Mouse (Mus musculus): ENCODE data around the gene Cttnbp2nl. TPM values are rescaled to one million over a fixed set of nuclear protein-coding genes. Genes with fewer than 3 reads are reported as not detected.

Cttnbp2nl gene
- total RNA-seq, 1 experiment, result 13.5 TPM

DNA sequence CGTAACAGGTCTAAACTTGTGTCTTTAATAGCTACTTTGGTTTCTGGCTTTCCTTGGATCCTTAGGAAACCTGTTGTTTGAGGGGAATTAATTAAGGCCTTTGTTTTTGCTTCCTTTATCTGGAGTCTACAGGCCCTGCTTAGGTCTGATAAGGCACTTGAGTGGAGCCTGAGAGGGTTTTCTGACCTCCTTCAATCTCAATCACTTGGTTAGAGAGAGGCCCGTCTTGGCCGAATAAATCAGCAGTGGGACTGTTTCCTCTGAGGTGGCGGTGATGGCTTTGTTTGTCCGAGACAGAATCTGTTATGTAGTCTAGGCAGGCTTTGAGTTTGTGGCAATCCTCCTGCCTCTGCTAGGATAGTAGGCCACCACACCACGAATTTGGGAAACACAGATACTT is 55.4 kb downstream of the Cttnbp2nl start:
- DNase-seq (ENCODE audit: low read depth, low spot score), result no peak
- Histone ChIP-seq H3K4me1 (ENCODE audit: control insufficient read depth in 2 of 2, insufficient read depth in 2 of 2, low read length in 2 of 2, poor library complexity in 1 of 2) (no peaks in the 10 kb centered on the region), H3K27ac (ENCODE audit: insufficient read depth, low read depth, low read length, poor library complexity, severe bottlenecking) (no peak overlapping the region), H3K36me3 (ENCODE audit: control insufficient read depth, insufficient read depth, low read length, poor library complexity, severe bottlenecking) (no peaks in the 10 kb centered on the region), H3K9me3 (ENCODE audit: control insufficient read depth, insufficient read depth, low read depth, low read length) (no peaks in the 10 kb centered on the region), H3K4me3 (ENCODE audit: insufficient read depth in 1 of 2, low read depth in 1 of 2, low read length in 2 of 2, poor library complexity in 1 of 2, severe bottlenecking in 1 of 2) (no peak overlapping the region), H3K9ac (ENCODE audit: insufficient read depth, low read depth, low read length, poor library complexity, severe bottlenecking) (no peak overlapping the region)
- in situ Hi-C loops (cut with MboI; ENCODE audit: low sequenced_read_pairs in 2 of 2, unreplicated experiment in 2 of 2), result loop anchor here in 1 of 2 experiments (10.0 kb wide), 1 partner anchor 57 kb away; the partner anchor contains the start of gene Cttnbp2nl
- TF ChIP-seq HCFC1 (IDR thresholded peaks at IDR 0.05; ENCODE audit: borderline replicate concordance, insufficient read depth, low read length) (no peak), ZC3H11A (IDR thresholded peaks at IDR 0.05; ENCODE audit: borderline replicate concordance, low read depth, low read length) (no peak), CHD2 (IDR thresholded peaks at IDR 0.05; ENCODE audit: low read depth, low read length) (no peak), MAFK (IDR thresholded peaks at IDR 0.05; ENCODE audit: insufficient read depth, low read depth, low read length) (no peak), ZNF384 (IDR thresholded peaks at IDR 0.05; ENCODE audit: low read depth, low read length) (no peak)

DNA sequence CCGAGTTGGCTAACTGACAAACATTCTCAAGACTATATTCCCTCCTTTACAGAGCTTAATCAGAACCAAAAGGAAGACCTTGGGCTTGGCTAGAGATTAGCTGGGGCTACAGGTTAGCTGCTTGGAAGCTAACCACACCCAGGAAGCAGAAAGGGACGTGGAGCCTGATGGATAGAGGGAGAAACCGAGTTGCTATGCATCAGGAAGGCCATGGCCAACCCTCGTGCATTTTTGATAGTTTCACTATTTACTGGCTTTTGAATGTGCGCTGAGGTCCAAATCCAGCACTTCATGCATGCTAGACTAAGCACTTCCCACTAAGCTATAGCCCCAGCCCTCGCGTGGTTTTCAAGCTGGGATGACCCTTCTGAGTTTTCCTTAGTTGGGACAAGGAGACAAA is 57.2 kb downstream of the Cttnbp2nl start:
- in situ Hi-C loops (cut with MboI; ENCODE audit: low sequenced_read_pairs in 2 of 2, unreplicated experiment in 2 of 2), result loop anchor here in 1 of 2 experiments (10.0 kb wide), 1 partner anchor 59 kb away; the partner anchor contains the start of gene Cttnbp2nl
- TF ChIP-seq ZC3H11A (IDR thresholded peaks at IDR 0.05; ENCODE audit: borderline replicate concordance, low read depth, low read length), result no peak
- TF ChIP-seq MAFK (IDR thresholded peaks at IDR 0.05; ENCODE audit: insufficient read depth, low read depth, low read length), result no peak
- TF ChIP-seq ZNF384 (IDR thresholded peaks at IDR 0.05; ENCODE audit: low read depth, low read length), result no peak
- TF ChIP-seq CHD2 (IDR thresholded peaks at IDR 0.05; ENCODE audit: low read depth, low read length), result no peak
- no peaks in the 10 kb centered on the region for H3K36me3 ChIP-seq (ENCODE audit: control insufficient read depth, insufficient read depth, low read length, poor library complexity, severe bottlenecking)
- no peak for DNase-seq (ENCODE audit: low read depth, low spot score)
- no peak overlapping the region for H3K9ac ChIP-seq (ENCODE audit: insufficient read depth, low read depth, low read length, poor library complexity, severe bottlenecking)
- H3K27ac ChIP-seq (ENCODE audit: insufficient read depth, low read depth, low read length, poor library complexity, severe bottlenecking), result no peak overlapping the region
- H3K4me1 ChIP-seq (ENCODE audit: control insufficient read depth in 2 of 2, insufficient read depth in 2 of 2, low read length in 2 of 2, poor library complexity in 1 of 2), result no peaks in the 10 kb centered on the region
- H3K9me3 ChIP-seq (ENCODE audit: control insufficient read depth, insufficient read depth, low read depth, low read length), result no peaks in the 10 kb centered on the region
- H3K4me3 ChIP-seq (ENCODE audit: insufficient read depth in 1 of 2, low read depth in 1 of 2, low read length in 2 of 2, poor library complexity in 1 of 2, severe bottlenecking in 1 of 2), result no peak overlapping the region

DNA sequence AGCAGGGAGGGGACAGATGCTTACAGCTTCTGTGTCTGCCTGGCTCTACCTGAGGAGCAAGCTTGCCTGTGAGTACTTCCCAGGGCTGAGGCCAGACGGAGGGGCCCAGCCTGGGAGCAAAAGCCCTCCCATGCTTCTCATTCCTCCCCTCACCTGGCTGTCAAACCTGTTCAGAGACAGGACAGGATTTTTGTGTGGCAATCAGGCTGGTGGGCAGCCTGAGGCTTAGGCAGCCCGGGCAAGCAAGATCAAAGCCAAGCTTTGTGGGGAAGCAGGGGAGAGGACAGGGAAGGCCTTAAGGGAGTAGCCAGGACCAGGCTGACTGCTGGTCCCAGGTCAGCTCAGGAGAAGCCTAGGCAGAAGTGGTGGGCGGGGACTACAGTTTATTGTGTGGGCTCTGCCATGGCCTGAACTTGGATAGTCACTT is 58.5 kb downstream of the Cttnbp2nl start:
- in situ Hi-C loops (cut with MboI; ENCODE audit: low sequenced_read_pairs in 2 of 2, unreplicated experiment in 2 of 2), result loop anchor here in 1 of 2 experiments (10.0 kb wide), 1 partner anchor 60 kb away; the partner anchor contains the start of gene Cttnbp2nl
- Histone ChIP-seq H3K9me3 (ENCODE audit: control insufficient read depth, insufficient read depth, low read depth, low read length) (no peaks in the 10 kb centered on the region), H3K4me1 (ENCODE audit: control insufficient read depth in 2 of 2, insufficient read depth in 2 of 2, low read length in 2 of 2, poor library complexity in 1 of 2) (no peaks in the 10 kb centered on the region), H3K9ac (ENCODE audit: insufficient read depth, low read depth, low read length, poor library complexity, severe bottlenecking) (no peak overlapping the region), H3K36me3 (ENCODE audit: control insufficient read depth, insufficient read depth, low read length, poor library complexity, severe bottlenecking) (no peaks in the 10 kb centered on the region), H3K27ac (ENCODE audit: insufficient read depth, low read depth, low read length, poor library complexity, severe bottlenecking) (no peak overlapping the region), H3K4me3 (ENCODE audit: insufficient read depth in 1 of 2, low read depth in 1 of 2, low read length in 2 of 2, poor library complexity in 1 of 2, severe bottlenecking in 1 of 2) (no peak overlapping the region)
- DNase-seq (ENCODE audit: low read depth, low spot score), result no peak
- no peak for TF ChIP-seq ZNF384 (IDR thresholded peaks at IDR 0.05; ENCODE audit: low read depth, low read length)
- TF ChIP-seq CHD2 (IDR thresholded peaks at IDR 0.05; ENCODE audit: low read depth, low read length), result no peak

DNA sequence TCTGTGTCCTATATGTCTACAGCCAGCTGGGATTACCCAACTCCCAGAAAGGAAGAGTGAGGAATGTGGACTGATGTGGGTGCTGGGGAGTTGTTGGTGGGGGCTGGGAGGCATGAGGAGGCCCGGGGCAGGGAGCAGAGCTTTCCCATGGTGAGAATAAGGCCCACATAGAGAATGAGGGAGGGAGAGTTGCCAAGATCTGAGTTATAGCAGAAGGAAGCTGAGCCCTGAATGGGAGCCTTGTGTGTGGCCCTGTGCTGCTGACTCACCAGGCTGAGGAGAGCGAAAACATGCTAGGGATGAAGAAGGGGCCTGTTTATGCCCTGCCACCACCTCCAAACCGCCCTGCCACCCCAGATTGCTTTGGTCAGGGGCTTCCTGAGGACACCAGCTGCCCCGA is 59.1 kb downstream of the Cttnbp2nl start:
- DNase-seq (ENCODE audit: low read depth, low spot score), result no peak
- no peak overlapping the region for H3K9ac ChIP-seq (ENCODE audit: insufficient read depth, low read depth, low read length, poor library complexity, severe bottlenecking)
- H3K4me3 ChIP-seq (ENCODE audit: insufficient read depth in 1 of 2, low read depth in 1 of 2, low read length in 2 of 2, poor library complexity in 1 of 2, severe bottlenecking in 1 of 2), result no peak overlapping the region
- in situ Hi-C loops (cut with MboI; ENCODE audit: low sequenced_read_pairs in 2 of 2, unreplicated experiment in 2 of 2), result loop anchor here in 1 of 2 experiments (10.0 kb wide), 1 partner anchor 61 kb away; the partner anchor contains the start of gene Cttnbp2nl
- H3K36me3 ChIP-seq (ENCODE audit: control insufficient read depth, insufficient read depth, low read length, poor library complexity, severe bottlenecking), result no peaks in the 10 kb centered on the region
- TF ChIP-seq ZC3H11A (IDR thresholded peaks at IDR 0.05; ENCODE audit: borderline replicate concordance, low read depth, low read length) (no peak), HCFC1 (IDR thresholded peaks at IDR 0.05; ENCODE audit: borderline replicate concordance, insufficient read depth, low read length) (no peak), CHD2 (IDR thresholded peaks at IDR 0.05; ENCODE audit: low read depth, low read length) (no peak), MAFK (IDR thresholded peaks at IDR 0.05; ENCODE audit: insufficient read depth, low read depth, low read length) (no peak), ZNF384 (IDR thresholded peaks at IDR 0.05; ENCODE audit: low read depth, low read length) (no peak)
- H3K27ac ChIP-seq (ENCODE audit: insufficient read depth, low read depth, low read length, poor library complexity, severe bottlenecking), result no peak overlapping the region
- H3K9me3 ChIP-seq (ENCODE audit: control insufficient read depth, insufficient read depth, low read depth, low read length), result no peaks in the 10 kb centered on the region
- no peaks in the 10 kb centered on the region for H3K4me1 ChIP-seq (ENCODE audit: control insufficient read depth in 2 of 2, insufficient read depth in 2 of 2, low read length in 2 of 2, poor library complexity in 1 of 2)

All from ES-E14 (cell line).